Mouse (Mus musculus) neural tube, embryonic 14.5 days (tissue): ENCODE data around the gene Skor1. TPM values are rescaled to one million over a fixed set of nuclear protein-coding genes. Genes with fewer than 3 reads are reported as not detected.

ENCODE experiments used
- ATAC-seq: fragments of 200-750 bp; cut with Nextera tagmentation; 2 replicates; pipeline ENCODE4 v1.8.0; 2017; ENCODE audit warnings: low read depth, mild to moderate bottlenecking, moderate TSS enrichment, moderate library complexity
- H3K27ac ChIP-seq: fragments of 300-500 bp; sonication (generic); 2 replicates; pipeline ENCODE4 v1.5.1; 2014; ENCODE audit warnings: low read depth, mild to moderate bottlenecking, control low read depth, low read length, moderate library complexity, mixed read lengths
- H3K27me3 ChIP-seq: fragments of 300-500 bp; sonication (generic); 2 replicates; pipeline ENCODE4 v1.6.1; 2014; ENCODE audit warnings: low read length; ENCODE audit not compliant: control insufficient read depth, insufficient read depth
- H3K36me3 ChIP-seq: fragments of 300-500 bp; sonication (generic); 2 replicates; pipeline ENCODE4 v1.6.1; 2014; ENCODE audit warnings: low read length, mixed read lengths; ENCODE audit not compliant: control insufficient read depth, insufficient read depth
- H3K4me1 ChIP-seq: fragments of 300-500 bp; sonication (generic); 2 replicates; pipeline ENCODE4 v1.6.1; 2014; ENCODE audit warnings: low read length; ENCODE audit not compliant: control insufficient read depth, insufficient read depth
- H3K4me2 ChIP-seq: fragments of 300-500 bp; sonication (generic); 2 replicates; pipeline ENCODE4 v1.6.1; 2014; ENCODE audit warnings: mild to moderate bottlenecking, low read depth, low read length, control low read depth
- H3K4me3 ChIP-seq: fragments of 300-500 bp; sonication (generic); 2 replicates; pipeline ENCODE4 v1.5.1; 2014; ENCODE audit warnings: low read depth, low read length, control low read depth, mixed read lengths
- H3K9ac ChIP-seq: fragments of 300-500 bp; sonication (generic); replicated peaks from 2 replicates; pipeline ENCODE4 v1.6.1; 2014; ENCODE audit warnings: low read depth, mild to moderate bottlenecking, control low read depth, low read length, mixed read lengths
- H3K9me3 ChIP-seq: fragments of 300-500 bp; sonication (generic); 2 replicates; pipeline ENCODE4 v1.6.1; 2016; ENCODE audit warnings: low read length; ENCODE audit not compliant: control insufficient read depth
- WGBS: fragments of 180-500 bp; shearing (Covaris S2); extraction: QIAGEN DNeasy Blood & Tissue Kit; methylation state at CpG from one replicate; pipeline ENCODE4 v1.1.7; 2014; 5-methylcytosine and 5-hydroxymethylcytosine counted together
- polyA plus RNA-seq: library from polyadenylated mRNA; unstranded; fragments of >200 nt; fragmentation: Nextera tagmentation; extraction: Ambion mirVana; gene quantifications from 2 replicates; pipeline ENCODE4 v1.2.1, GENCODE M21; 2014

The Skor1 gene
- polyA plus RNA-seq, 1 experiment from 2014 or later, result 22.7 TPM

DNA sequence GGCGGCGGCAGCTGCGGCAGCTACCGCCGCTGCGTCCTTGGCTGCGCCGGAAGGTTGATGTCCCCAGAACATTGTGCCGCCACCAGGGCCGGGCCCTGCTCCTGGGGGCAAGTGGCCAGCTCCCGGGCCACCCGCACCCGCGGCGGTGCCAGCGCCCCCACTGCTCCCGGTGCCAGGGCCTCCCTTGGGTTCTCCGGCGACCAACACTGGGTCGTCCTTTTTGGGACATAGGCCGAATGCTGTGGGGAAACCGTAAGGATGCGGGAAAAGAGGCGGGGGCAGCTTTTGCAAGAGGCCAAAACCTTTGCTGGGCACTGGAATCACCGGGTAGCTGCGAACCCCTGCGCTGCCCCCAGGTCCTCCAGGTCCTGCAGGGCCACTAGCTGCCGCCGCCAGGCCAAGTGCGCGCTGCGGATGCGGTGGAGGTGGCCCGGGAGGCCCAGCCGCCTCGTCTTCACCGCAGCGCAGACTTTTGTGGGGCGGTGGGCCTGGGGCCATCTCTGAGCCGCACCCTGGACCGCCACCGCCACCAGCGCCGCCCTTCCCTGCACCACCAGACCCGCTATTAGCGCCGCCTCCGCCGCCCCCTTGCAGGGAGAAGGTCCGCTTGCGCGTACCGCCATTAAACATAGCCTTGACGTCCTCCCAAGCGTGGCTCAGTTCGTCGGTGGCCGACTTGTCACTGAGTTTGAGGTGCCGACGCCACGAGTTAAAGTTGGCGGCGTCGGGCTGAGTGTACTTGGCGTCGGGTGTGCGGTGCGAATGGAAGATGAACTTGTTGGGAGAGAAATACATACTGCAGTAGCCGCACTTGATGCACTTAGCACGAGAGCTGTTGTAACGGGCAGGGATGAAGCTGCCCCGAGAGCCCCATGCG, 3.3 kb downstream of the Skor1 start:
- ATAC-seq, result no peak
- WGBS, result 1% methylated on average over 66 of the region's 73 CpGs
- H3K4me2 ChIP-seq, result peak overlapping the region; percentile 67
- H3K27ac ChIP-seq, result peak overlapping the region; percentile 89
- H3K9me3 ChIP-seq, result no peaks in the 10 kb centered on the region
- H3K36me3 ChIP-seq, result no peaks in the 10 kb centered on the region
- H3K4me3 ChIP-seq, result peak overlapping the region; percentile 47
- H3K9ac ChIP-seq, result peak overlapping the region; percentile 76
- H3K4me1 ChIP-seq, result peaks cover 14% of the 10 kb centered on the region; the same call in 1 of the 2 replicates
- H3K27me3 ChIP-seq, result peaks cover 29% of the 10 kb centered on the region

DNA sequence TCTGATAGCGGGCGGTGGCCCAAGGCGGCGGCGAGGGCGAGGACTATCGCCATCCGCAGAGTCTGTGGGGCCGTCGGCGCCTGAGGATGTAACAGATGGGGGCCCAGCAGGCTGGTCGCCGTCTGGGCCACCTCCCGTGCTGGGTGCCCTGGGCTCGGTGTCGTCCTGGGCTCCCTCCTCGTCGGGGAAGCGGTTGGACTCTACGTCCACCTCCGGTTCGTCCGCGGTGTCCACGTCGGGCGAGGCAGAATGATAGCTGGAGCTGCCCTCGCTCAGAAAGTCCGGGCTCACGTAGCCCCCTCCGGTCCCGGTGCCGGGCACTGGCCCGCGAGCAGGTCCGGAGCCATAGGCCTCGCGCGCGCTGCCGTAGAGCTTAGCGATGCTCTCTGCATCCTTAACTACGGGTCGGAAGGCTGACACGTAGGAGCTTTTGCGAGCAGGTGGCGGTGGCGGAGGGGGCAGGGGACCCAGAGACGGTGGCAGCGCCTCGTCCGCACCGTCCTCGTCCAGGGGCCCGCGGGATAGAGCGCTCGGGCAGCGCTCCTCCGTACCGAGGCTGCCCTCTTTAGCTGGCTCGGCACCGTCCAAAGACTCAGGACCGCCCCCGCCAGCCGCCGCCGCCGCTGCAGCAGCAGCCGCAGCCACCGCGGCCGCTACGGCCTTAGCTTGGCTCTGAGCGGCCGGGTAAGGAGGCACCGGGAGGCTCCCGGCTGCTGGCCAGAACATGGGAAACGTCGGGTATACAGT, 4.1 kb downstream of the Skor1 start:
- peak overlapping the region; percentile 76 for H3K9ac ChIP-seq
- no peaks in the 10 kb centered on the region for H3K36me3 ChIP-seq
- H3K9me3 ChIP-seq, result no peaks in the 10 kb centered on the region
- peaks cover 10% of the 10 kb centered on the region; the same call in 1 of the 2 replicates for H3K4me1 ChIP-seq
- peak overlapping the region; percentile 47 for H3K4me3 ChIP-seq
- peak overlapping the region; percentile 67 for H3K4me2 ChIP-seq
- H3K27ac ChIP-seq, result peak overlapping the region; percentile 89
- ATAC-seq, result no peak
- H3K27me3 ChIP-seq, result peaks cover 29% of the 10 kb centered on the region
- under 1% methylated on average over 71 of the region's 80 CpGs for WGBS

DNA sequence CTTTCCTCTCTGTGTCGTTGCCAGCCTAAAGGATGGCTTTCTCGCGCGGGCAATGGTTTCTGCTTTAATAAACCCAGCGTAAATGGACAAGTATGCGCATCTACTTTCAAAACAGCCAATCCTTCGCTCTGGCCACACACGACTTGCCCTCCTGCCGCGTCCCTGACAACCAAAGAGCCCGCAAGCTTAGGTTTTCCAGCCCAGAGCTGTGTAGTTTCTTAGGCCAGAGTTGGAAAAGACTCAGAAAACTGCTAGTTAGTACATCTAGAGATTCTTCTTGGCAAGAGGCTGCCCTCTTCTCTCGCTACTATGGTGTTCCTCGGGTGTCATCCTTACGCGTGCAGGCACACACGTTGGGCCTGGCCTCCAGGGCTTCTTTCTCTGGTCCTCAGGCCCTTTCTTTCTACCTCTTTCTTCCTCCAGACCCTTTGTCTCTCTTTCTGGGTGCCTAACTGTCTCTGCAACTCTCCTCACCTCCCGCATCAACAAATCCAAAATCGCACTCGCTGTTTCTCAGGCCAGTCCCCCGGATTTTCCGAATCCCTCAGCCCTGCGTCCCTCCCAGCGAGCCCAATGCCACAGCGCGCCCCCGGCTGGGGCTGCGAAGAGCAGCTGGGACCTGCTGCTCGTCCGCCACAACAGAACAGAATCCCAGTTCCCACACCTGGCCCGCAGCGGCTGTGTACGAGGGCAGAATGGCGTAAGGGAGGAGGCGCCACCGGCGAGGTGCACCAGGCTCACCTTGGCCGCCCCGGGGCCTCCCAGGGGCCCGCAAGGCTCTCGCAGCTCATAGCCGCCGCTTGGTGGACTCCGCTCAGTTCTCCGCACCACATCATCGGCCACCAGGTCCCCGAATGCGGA, 4.9 kb downstream of the Skor1 start:
- H3K9me3 ChIP-seq, result no peaks in the 10 kb centered on the region
- peaks cover 33% of the 10 kb centered on the region for H3K27me3 ChIP-seq
- WGBS, result under 1% methylated on average over 47 of the region's 47 CpGs
- ATAC-seq, result no peak
- peak overlapping the region; percentile 76 for H3K9ac ChIP-seq
- H3K27ac ChIP-seq, result peak overlapping the region; percentile 89
- no peaks in the 10 kb centered on the region for H3K36me3 ChIP-seq
- peak overlapping the region; percentile 47 for H3K4me3 ChIP-seq
- peaks cover 6% of the 10 kb centered on the region for H3K4me1 ChIP-seq
- peak overlapping the region; percentile 67 for H3K4me2 ChIP-seq

DNA sequence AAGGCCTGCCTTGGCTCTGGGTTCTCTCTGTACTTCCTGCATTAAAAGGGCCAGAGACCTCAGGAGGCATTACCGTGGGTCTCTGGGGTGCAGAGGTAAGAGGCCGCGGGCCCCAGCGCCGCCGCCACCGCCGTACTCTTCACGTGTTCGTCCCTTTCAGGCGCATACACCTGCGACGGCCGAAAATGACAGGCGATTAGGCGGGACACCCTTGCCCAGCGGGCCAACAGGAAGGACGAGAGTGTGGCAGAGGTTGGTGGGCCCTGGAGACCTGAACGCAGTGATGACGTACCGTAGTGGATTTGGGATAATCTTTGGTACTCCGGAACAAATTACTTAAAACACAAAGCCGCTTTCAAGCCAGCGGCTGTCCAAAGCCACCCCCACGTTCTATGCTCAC, 5.5 kb downstream of the Skor1 start:
- no peaks in the 10 kb centered on the region for H3K9me3 ChIP-seq
- peak overlapping the region; percentile 47 for H3K4me3 ChIP-seq
- peaks cover 12% of the 10 kb centered on the region for H3K4me1 ChIP-seq
- H3K27ac ChIP-seq, result peak overlapping the region; percentile 89
- peak overlapping the region; percentile 67 for H3K4me2 ChIP-seq
- no peak for ATAC-seq
- H3K36me3 ChIP-seq, result no peaks in the 10 kb centered on the region
- H3K9ac ChIP-seq, result peak overlapping the region; percentile 76
- WGBS, result under 1% methylated on average over 25 of the region's 25 CpGs
- peaks cover 38% of the 10 kb centered on the region for H3K27me3 ChIP-seq

DNA sequence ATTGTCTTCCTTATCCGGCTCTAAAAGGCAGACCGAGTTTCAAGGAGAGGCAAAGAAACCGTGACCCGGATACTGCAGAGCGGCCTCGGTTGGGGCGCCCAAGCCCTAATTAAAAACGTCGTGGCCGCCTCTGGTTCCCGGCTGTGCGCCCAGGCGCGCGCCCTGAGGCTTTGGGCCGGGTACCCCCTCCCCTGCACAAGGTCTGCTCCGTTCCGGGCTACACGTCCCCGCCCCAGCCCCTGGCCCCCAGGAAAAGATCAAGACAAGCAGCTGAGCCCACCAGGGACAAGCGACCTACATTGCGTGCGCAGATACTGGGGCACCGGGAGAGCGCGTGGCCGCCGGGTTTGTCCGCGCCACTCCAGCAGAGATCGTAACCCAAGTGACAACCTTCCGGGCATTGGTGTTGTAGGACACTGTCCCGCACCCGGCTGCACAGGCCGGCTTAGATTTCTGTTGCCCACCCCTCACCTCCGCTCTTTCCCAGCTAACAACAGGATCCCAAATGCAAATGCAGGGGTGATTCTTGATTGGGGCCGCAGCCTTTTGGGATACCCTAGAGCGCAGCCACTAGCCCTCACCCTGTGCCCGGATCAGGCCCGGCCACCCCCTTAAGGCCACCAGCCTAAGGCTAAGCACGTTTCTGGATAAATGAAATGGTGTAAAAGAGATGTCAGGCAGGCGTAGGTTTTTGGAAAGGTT, 6.3 kb downstream of the Skor1 start:
- Histone ChIP-seq H3K9me3 (no peaks in the 10 kb centered on the region), H3K4me1 (peaks cover 16% of the 10 kb centered on the region), H3K4me3 (peak overlapping the region; percentile 47), H3K27me3 (peaks cover 36% of the 10 kb centered on the region), H3K9ac (peak overlapping the region; percentile 76), H3K4me2 (peak overlapping the region; percentile 67), H3K36me3 (no peaks in the 10 kb centered on the region), H3K27ac (peak overlapping the region; percentile 89)
- ATAC-seq, result no peak
- WGBS, result under 1% methylated on average over 42 of the region's 42 CpGs

DNA sequence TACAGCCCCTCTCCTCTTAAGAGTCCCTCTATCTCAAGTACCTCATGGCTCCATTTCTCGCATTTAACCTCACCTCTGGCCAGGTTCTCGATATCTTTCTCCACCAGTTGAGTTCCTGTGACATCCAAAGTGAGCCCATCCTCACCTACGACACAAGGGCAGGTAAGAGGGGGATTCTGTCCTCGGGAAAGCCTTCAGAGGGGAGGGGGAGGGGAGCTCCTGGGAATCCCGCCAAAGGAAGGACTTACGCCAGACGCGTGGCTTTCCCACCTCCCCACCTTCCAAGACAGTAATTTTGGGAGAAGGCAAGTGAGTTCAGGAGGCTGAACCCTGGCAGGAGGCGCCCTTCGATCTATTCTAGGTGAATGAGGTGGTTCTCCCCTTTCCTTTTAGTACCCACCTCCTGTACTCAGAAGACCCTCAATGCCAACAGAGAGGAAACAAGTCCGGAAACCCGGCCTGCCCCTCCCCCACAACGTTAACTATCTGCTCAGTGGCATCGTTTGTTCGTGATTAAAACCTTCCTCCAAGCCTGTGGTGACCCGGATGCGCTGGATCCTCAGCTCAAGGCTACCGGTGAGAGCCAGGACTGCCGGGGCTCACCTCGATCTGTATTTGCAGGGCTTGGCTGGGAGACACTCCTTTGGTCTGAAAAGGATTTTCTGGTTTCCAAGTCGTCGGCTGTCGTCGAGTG, 7.0 kb downstream of the Skor1 start:
- H3K4me3 ChIP-seq, result peak overlapping the region; percentile 47
- H3K36me3 ChIP-seq, result no peaks in the 10 kb centered on the region
- H3K4me2 ChIP-seq, result peak overlapping the region; percentile 67
- peak overlapping the region; percentile 89 for H3K27ac ChIP-seq
- peak overlapping the region; percentile 76 for H3K9ac ChIP-seq
- H3K27me3 ChIP-seq, result peaks cover 37% of the 10 kb centered on the region
- no peaks in the 10 kb centered on the region for H3K9me3 ChIP-seq
- peaks cover 19% of the 10 kb centered on the region for H3K4me1 ChIP-seq
- WGBS, result under 1% methylated on average over 24 of the region's 24 CpGs
- ATAC-seq, result no peak

DNA sequence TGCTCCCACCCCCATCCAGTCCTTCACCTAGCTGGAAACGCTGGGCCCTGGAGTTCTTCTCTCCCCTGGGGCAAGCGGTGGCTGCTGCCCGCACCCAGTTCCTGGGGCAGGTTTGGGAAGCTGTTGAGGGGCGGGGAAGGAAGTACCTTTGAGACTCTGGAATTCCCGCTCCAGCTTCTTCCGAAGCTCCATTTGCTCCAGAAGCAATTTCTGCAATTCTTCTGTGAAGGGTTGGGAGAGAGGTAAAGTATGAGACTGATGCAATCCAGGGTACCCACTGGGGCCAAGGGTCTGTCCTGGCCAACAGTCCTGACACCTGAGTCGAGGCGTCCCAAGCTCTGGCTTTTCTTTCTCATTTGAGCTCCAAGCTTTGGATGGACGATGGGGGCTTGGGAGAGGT, 8.6 kb downstream of the Skor1 start:
- Histone ChIP-seq H3K27me3 (peaks cover 33% of the 10 kb centered on the region), H3K4me2 (peak overlapping the region; percentile 67), H3K9me3 (no peaks in the 10 kb centered on the region), H3K27ac (peak overlapping the region; percentile 50; the same call in 1 of the 2 replicates), H3K4me3 (peak overlapping the region; percentile 14; the same call in 1 of the 2 replicates), H3K9ac (peak overlapping the region; percentile 0; the same call in 1 of the 2 replicates), H3K4me1 (peaks cover 20% of the 10 kb centered on the region), H3K36me3 (no peaks in the 10 kb centered on the region)
- no peak for ATAC-seq
- 2% methylated on average over 9 of the region's 9 CpGs for WGBS
